Mouse (Mus musculus): ENCODE data around the gene Pik3cd. TPM values are rescaled to one million over a fixed set of nuclear protein-coding genes. Genes with fewer than 3 reads are reported as not detected.
"Not testable (repeated sequence)": the region's sequence is repeated elsewhere in the genome, so short reads cannot be mapped to it uniquely, and the experiment has no call there.

The Pik3cd gene
- polyA plus RNA-seq, 1 experiment from 2014 or later: 7.8 TPM

DNA sequence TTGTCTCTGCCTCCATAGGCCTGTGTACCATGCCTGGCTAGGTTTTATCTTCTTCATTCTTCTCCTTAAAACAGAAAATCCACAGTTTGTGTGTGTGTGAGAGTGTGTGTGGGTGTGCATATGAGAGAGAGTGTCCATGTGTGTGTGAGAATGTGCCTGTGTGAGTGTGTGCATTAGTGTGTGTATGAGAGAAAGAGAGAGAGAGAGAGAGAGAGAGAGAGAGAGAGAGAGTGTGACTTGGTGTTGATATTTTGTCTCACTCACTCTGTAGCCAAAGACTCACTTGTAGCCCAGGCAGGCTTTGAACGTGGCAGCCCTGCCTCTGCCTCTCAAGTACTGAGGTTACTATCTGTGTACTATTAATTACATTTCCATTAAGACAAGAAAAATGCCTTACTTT lies 68.2 kb downstream of the Pik3cd start:
- Histone ChIP-seq H3K9ac (ENCODE audit: low read length) (no peak overlapping the region), H3K4me1 (ENCODE audit: control insufficient read depth, insufficient read depth, low read length) (no peaks in the 10 kb centered on the region), H3K4me3 (ENCODE audit: low read length) (no peak overlapping the region), H3K27me3 (ENCODE audit: control insufficient read depth, insufficient read depth, low read length) (no peaks in the 10 kb centered on the region), H3K36me3 (ENCODE audit: control insufficient read depth, insufficient read depth) (peaks cover 14% of the 10 kb centered on the region), H3K27ac (ENCODE audit: low read length) (no peak overlapping the region), H3K4me2 (ENCODE audit: low read depth, low read length) (no peak overlapping the region), H3K9me3 (replicated peaks; ENCODE audit: control insufficient read depth, low read length) (no peaks in the 10 kb centered on the region)
- ATAC-seq (replicated peaks; ENCODE audit: extremely low read depth, insufficient read depth, low FRiP score): no peak
- WGBS: 68% methylated on average over 1 of the region's 1 CpGs

DNA sequence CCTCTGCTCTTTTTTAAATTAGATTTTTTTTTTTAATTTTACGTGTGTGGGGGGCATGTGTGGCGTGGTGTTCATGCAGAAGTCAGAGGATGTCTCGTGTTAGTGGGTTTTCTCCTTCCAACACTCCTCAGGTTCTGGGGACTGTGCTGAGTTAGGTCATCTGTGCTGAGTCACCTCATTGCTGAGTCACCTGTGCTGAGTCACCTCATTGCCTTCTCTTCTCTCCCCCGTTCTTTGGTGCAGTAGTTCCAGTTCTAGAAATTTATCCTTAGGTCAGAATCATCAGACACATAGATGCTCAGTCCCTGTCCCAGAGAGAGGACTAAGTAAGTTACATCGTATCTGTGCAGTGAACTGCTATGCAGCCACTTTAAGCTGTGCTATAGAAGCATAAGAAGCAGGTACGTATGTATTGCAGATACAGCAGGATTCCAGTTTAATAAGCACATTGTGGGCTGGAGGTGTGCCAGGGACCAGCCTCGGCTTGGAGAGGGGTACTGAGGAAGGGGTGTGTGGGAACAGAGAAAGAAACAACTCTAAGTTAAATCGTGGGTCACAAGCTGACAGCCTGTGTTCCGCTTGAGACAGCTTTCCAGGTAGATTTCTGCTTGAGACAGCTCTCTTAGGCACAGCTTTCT lies 69.6 kb downstream of the Pik3cd start:
- Histone ChIP-seq H3K9me3 (replicated peaks; ENCODE audit: control insufficient read depth, low read length) (no peaks in the 10 kb centered on the region), H3K9ac (ENCODE audit: low read length) (no peak overlapping the region), H3K27ac (ENCODE audit: low read length) (no peak overlapping the region), H3K4me3 (ENCODE audit: low read length) (no peak overlapping the region), H3K4me1 (ENCODE audit: control insufficient read depth, insufficient read depth, low read length) (no peaks in the 10 kb centered on the region), H3K36me3 (ENCODE audit: control insufficient read depth, insufficient read depth) (peaks cover 13% of the 10 kb centered on the region), H3K4me2 (ENCODE audit: low read depth, low read length) (no peak overlapping the region), H3K27me3 (ENCODE audit: control insufficient read depth, insufficient read depth, low read length) (no peaks in the 10 kb centered on the region)
- 86% methylated on average over 9 of the region's 9 CpGs for WGBS
- ATAC-seq (replicated peaks; ENCODE audit: extremely low read depth, insufficient read depth, low FRiP score): no peak

DNA sequence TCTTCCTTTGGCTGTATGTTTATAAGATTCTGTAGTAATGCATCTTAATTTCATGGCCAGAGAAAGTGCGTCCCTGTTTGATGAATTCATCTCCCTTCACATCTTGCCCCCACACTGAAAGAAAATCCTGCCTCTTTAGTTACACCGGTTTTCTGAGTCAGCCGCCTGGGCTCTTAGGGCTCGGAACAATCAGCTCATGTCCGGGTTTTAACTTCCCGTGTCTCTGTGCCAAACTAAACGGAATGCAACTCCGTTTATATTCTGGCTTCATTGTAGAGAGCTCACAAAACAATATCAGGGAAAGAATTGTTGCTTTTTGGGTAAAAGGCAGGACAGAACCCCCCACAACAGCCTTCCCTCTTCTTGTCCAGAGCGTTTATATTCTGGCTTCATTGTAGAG lies 73.6 kb downstream of the Pik3cd start:
- Histone ChIP-seq H3K27ac (ENCODE audit: low read length) (no peak overlapping the region), H3K9me3 (replicated peaks; ENCODE audit: control insufficient read depth, low read length) (no peaks in the 10 kb centered on the region), H3K4me2 (ENCODE audit: low read depth, low read length) (no peak overlapping the region), H3K4me3 (ENCODE audit: low read length) (no peak overlapping the region), H3K27me3 (ENCODE audit: control insufficient read depth, insufficient read depth, low read length) (no peaks in the 10 kb centered on the region), H3K9ac (ENCODE audit: low read length) (no peak overlapping the region), H3K36me3 (ENCODE audit: control insufficient read depth, insufficient read depth) (no peaks in the 10 kb centered on the region), H3K4me1 (ENCODE audit: control insufficient read depth, insufficient read depth, low read length) (no peaks in the 10 kb centered on the region)
- WGBS: 63% methylated on average over 9 of the region's 9 CpGs
- no peak; the same call in 1 of the 2 replicates for ATAC-seq (replicated peaks; ENCODE audit: extremely low read depth, insufficient read depth, low FRiP score)

DNA sequence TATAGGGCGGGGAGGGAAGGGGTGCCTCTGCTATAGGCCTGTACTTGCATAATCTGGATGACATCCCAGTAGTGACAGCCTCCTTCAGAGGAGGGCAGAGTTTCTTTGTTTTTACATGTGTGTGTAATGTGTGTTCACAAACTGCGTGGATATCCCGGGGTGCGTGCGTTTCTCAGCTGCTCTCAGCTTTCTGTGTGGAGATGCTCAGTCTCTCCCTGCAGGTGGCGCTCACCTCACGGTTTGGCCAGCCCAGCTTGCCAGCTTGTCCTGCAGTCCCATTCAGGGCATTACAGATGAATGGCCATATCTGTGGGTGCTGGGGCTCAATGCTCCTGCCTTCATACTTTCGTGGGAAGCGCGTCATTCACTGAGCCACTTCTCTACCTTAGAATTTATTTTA lies 74.0 kb downstream of the Pik3cd start:
- Histone ChIP-seq H3K4me2 (ENCODE audit: low read depth, low read length) (no peak overlapping the region), H3K27ac (ENCODE audit: low read length) (no peak overlapping the region)
- ATAC-seq (replicated peaks; ENCODE audit: extremely low read depth, insufficient read depth, low FRiP score): no peak

DNA sequence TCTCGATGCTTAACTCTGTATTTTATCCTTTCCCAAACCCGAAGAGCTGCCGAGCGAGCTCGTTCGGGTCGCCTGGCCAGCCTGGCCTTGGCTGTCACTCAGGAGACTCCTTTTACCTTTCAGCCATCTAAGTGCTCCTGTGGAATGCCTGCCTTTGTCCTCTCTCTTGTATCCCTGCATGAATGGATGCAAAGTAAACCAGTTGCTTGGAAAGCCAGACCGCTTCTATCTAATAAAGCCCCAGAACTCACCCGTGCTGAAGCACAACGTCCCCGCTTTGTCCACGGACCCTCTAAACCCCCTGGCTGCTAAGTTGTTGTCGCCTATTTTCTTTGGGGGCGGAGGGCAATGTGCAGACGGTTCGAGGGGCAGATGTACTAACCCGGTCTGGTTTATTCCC lies 75.6 kb downstream of the Pik3cd start:
- H3K27ac ChIP-seq (ENCODE audit: low read length): no peak overlapping the region
- 85% methylated on average over 17 of the region's 17 CpGs for WGBS

More for the DNA sequence above, 74.0 kb downstream of the Pik3cd start:
- H3K36me3 ChIP-seq (ENCODE audit: control insufficient read depth, insufficient read depth): no peaks in the 10 kb centered on the region
- H3K4me3 ChIP-seq (ENCODE audit: low read length): no peak overlapping the region
- no peaks in the 10 kb centered on the region for H3K27me3 ChIP-seq (ENCODE audit: control insufficient read depth, insufficient read depth, low read length)
- no peak overlapping the region for H3K9ac ChIP-seq (ENCODE audit: low read length)
- no peaks in the 10 kb centered on the region for H3K4me1 ChIP-seq (ENCODE audit: control insufficient read depth, insufficient read depth, low read length)
- no peaks in the 10 kb centered on the region for H3K9me3 ChIP-seq (replicated peaks; ENCODE audit: control insufficient read depth, low read length)
- 71% methylated on average over 10 of the region's 10 CpGs for WGBS

DNA sequence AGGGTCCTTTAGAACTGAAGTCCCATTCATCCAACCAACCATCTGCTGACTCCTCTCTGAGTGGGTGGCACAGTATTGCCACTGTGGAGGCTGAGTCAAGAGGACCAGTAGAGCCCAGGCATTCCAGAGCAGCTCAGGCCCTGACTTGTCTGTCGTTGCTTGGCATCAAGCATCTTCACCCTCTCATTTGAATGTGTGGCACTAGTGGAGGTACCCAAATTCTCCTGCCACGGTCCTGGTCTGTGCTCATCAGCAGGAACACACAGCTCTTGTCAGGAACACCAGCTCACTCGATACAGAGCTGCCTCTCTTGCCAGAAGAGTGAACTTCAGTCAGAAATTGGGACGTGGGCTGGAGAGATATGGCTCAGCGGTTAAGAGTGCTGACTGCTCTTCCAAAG lies 78.7 kb downstream of the Pik3cd start:
- Histone ChIP-seq H3K9me3 (replicated peaks; ENCODE audit: control insufficient read depth, low read length) (no peaks in the 10 kb centered on the region), H3K27ac (ENCODE audit: low read length) (no peak overlapping the region), H3K4me1 (ENCODE audit: control insufficient read depth, insufficient read depth, low read length) (no peaks in the 10 kb centered on the region), H3K36me3 (ENCODE audit: control insufficient read depth, insufficient read depth) (no peaks in the 10 kb centered on the region), H3K4me3 (ENCODE audit: low read length) (no peak overlapping the region), H3K9ac (ENCODE audit: low read length) (no peak overlapping the region), H3K27me3 (ENCODE audit: control insufficient read depth, insufficient read depth, low read length) (no peaks in the 10 kb centered on the region), H3K4me2 (ENCODE audit: low read depth, low read length) (no peak overlapping the region)
- 74% methylated on average over 5 of the region's 5 CpGs for WGBS
- ATAC-seq (replicated peaks; ENCODE audit: extremely low read depth, insufficient read depth, low FRiP score): no peak

More for the DNA sequence above, 75.6 kb downstream of the Pik3cd start:
- no peaks in the 10 kb centered on the region for H3K36me3 ChIP-seq (ENCODE audit: control insufficient read depth, insufficient read depth)
- no peaks in the 10 kb centered on the region for H3K27me3 ChIP-seq (ENCODE audit: control insufficient read depth, insufficient read depth, low read length)
- H3K9ac ChIP-seq (ENCODE audit: low read length): no peak overlapping the region
- no peak overlapping the region for H3K4me2 ChIP-seq (ENCODE audit: low read depth, low read length)
- no peak for ATAC-seq (replicated peaks; ENCODE audit: extremely low read depth, insufficient read depth, low FRiP score)
- H3K4me1 ChIP-seq (ENCODE audit: control insufficient read depth, insufficient read depth, low read length): no peaks in the 10 kb centered on the region
- no peak overlapping the region for H3K4me3 ChIP-seq (ENCODE audit: low read length)
- no peaks in the 10 kb centered on the region for H3K9me3 ChIP-seq (replicated peaks; ENCODE audit: control insufficient read depth, low read length)

DNA sequence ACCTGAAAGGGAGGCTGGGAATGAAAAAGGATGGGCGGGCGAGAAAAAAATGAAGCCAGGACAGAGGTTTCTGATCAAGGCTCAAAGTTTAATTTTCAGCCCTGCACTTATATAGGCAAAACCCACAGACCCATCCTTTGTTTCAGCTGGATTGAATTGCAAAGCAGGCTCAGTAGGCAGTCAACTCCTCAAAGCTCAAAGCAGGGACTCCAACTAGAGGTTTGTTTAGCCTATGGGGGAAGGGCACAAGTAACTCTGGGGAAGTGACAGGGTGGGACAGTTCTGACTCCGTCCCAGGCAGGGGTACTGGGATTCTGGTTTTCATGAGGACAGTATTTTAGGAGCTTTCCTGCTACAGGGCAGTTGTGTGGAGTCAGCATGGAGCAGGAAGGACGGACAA lies 81.1 kb downstream of the Pik3cd start:
- no peaks in the 10 kb centered on the region for H3K36me3 ChIP-seq (ENCODE audit: control insufficient read depth, insufficient read depth)
- H3K4me3 ChIP-seq (ENCODE audit: low read length): no peak overlapping the region
- no peak overlapping the region for H3K9ac ChIP-seq (ENCODE audit: low read length)
- H3K27ac ChIP-seq (ENCODE audit: low read length): no peak overlapping the region
- 75% methylated on average over 4 of the region's 4 CpGs for WGBS
- H3K27me3 ChIP-seq (ENCODE audit: control insufficient read depth, insufficient read depth, low read length): no peaks in the 10 kb centered on the region
- H3K4me1 ChIP-seq (ENCODE audit: control insufficient read depth, insufficient read depth, low read length): no peaks in the 10 kb centered on the region
- ATAC-seq (replicated peaks; ENCODE audit: extremely low read depth, insufficient read depth, low FRiP score): no peak
- H3K4me2 ChIP-seq (ENCODE audit: low read depth, low read length): no peak overlapping the region
- H3K9me3 ChIP-seq (replicated peaks; ENCODE audit: control insufficient read depth, low read length): no peaks in the 10 kb centered on the region

DNA sequence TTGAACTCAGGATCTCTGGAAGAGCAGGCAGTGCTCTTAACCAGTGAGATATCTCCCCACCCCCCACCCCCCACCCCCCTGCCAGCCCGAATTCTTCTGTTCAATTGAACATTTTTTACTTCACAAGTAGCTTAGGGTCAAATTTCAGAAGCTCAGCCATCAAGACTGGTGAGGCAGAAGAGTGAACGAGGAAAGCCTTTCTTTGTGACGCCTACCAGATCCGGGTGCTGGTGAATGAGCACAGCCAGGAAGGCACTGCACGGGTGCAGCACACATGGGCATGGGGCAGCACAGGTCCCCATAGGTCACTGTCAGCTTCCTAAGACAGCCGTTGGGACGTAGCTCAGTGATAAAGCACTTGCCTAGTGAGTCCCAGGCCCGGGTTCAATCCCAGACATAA lies 82.4 kb downstream of the Pik3cd start:
- H3K9ac ChIP-seq (ENCODE audit: low read length): no peak overlapping the region
- H3K4me2 ChIP-seq (ENCODE audit: low read depth, low read length): no peak overlapping the region
- H3K36me3 ChIP-seq (ENCODE audit: control insufficient read depth, insufficient read depth): peaks cover under 1% of the 10 kb centered on the region
- no peak overlapping the region for H3K27ac ChIP-seq (ENCODE audit: low read length)
- H3K27me3 ChIP-seq (ENCODE audit: control insufficient read depth, insufficient read depth, low read length): no peaks in the 10 kb centered on the region
- whole genome bisulfite sequencing: 46% methylated on average over 8 of the region's 8 CpGs
- peaks cover under 1% of the 10 kb centered on the region; the same call in 1 of the 2 replicates for H3K9me3 ChIP-seq (replicated peaks; ENCODE audit: control insufficient read depth, low read length)
- no peak overlapping the region for H3K4me3 ChIP-seq (ENCODE audit: low read length)
- no peak for ATAC-seq (replicated peaks; ENCODE audit: extremely low read depth, insufficient read depth, low FRiP score)
- H3K4me1 ChIP-seq (ENCODE audit: control insufficient read depth, insufficient read depth, low read length): no peaks in the 10 kb centered on the region

DNA sequence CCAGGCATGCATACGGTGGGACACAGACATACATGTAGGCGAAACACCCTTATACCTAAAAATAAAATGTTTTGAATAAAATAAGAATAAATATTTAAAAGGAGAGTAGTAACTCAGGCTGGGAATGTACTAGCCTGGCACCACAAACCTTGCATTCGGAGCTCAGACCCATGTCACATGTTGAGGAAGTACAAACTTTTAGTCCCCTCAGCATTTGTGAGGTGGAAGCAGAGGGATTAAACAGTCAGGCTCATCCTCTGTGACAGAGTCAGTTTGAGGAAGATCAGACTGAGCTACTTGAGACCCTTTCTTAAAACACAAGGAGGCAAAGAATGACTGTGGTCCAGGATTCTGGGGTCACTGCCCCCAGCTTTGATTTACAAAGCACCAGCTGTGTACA lies 85.4 kb downstream of the Pik3cd start:
- not testable (repeated sequence) for H3K4me2 ChIP-seq (ENCODE audit: low read depth, low read length); H3K4me3 ChIP-seq (ENCODE audit: low read length); H3K9me3 ChIP-seq (replicated peaks; ENCODE audit: control insufficient read depth, low read length); ATAC-seq (replicated peaks; ENCODE audit: extremely low read depth, insufficient read depth, low FRiP score); H3K36me3 ChIP-seq (ENCODE audit: control insufficient read depth, insufficient read depth); H3K27me3 ChIP-seq (ENCODE audit: control insufficient read depth, insufficient read depth, low read length); H3K9ac ChIP-seq (ENCODE audit: low read length); H3K27ac ChIP-seq (ENCODE audit: low read length); H3K4me1 ChIP-seq (ENCODE audit: control insufficient read depth, insufficient read depth, low read length)
- 85% methylated on average over 3 of the region's 3 CpGs for WGBS
